Mouse (Mus musculus) CH12.LX (cell line): ENCODE data around the gene Glycam1.

Experiments
- CTCF ChIP-seq, 2 experiments: IDR thresholded peaks in 1 of 2; conservative IDR thresholded peaks in 1 of 2; 2 replicates each; pipeline ENCODE4 v1.5.1; 2011 to 2012; ENCODE audit warnings: low read depth in 2 of 2, low read length in 2 of 2, improper control_type of control experiment in 1 of 2, inconsistent platforms in 1 of 2, mild to moderate bottlenecking in 1 of 2, moderate library complexity in 1 of 2
- EP300 ChIP-seq: IDR thresholded peaks from 2 replicates; pipeline ENCODE4 v1.6.1; 2011; ENCODE audit warnings: low read length, improper control_type of control experiment
- ETS1 ChIP-seq: conservative IDR thresholded peaks from 2 replicates; pipeline ENCODE4 v1.6.1; 2012; ENCODE audit warnings: low read depth, mild to moderate bottlenecking, inconsistent platforms, low read length, improper control_type of control experiment, moderate library complexity
- MAX ChIP-seq: IDR thresholded peaks from 2 replicates; pipeline ENCODE4 v1.6.1; 2011; ENCODE audit warnings: low read length, improper control_type of control experiment
- MEF2A ChIP-seq: IDR thresholded peaks from 2 replicates; pipeline ENCODE4 v1.6.1; 2014; ENCODE audit warnings: low read depth, mild to moderate bottlenecking, inconsistent platforms, low read length, improper control_type of control experiment, borderline replicate concordance
- POLR2A ChIP-seq: IDR thresholded peaks from 2 replicates; pipeline ENCODE4 v1.6.1; 2011; ENCODE audit warnings: low read depth, mild to moderate bottlenecking, improper control_type of control experiment, low read length
- RCOR1 ChIP-seq: conservative IDR thresholded peaks from 2 replicates; pipeline ENCODE4 v1.6.1; 2012; ENCODE audit warnings: low read depth, mild to moderate bottlenecking, inconsistent platforms, low read length, improper control_type of control experiment
- SIN3A ChIP-seq: IDR thresholded peaks from 2 replicates; pipeline ENCODE4 v1.6.1; 2012; ENCODE audit warnings: low read length, improper control_type of control experiment, inconsistent platforms
- TCF12 ChIP-seq: IDR thresholded peaks from 2 replicates; pipeline ENCODE4 v1.6.1; 2014; ENCODE audit warnings: low read depth, mild to moderate bottlenecking, inconsistent platforms, low read length, improper control_type of control experiment
- UBTF ChIP-seq: IDR thresholded peaks from 2 replicates; pipeline ENCODE4 v1.6.1; 2012; ENCODE audit warnings: low read depth, mild to moderate bottlenecking, inconsistent platforms, low read length, improper control_type of control experiment, moderate library complexity
- USF2 ChIP-seq: conservative IDR thresholded peaks from 2 replicates; pipeline ENCODE4 v1.6.1; 2011; ENCODE audit warnings: low read depth, low read length, improper control_type of control experiment
- ZC3H11A ChIP-seq: IDR thresholded peaks from 2 replicates; pipeline ENCODE4 v1.6.1; 2012; ENCODE audit warnings: low read depth, mild to moderate bottlenecking, inconsistent platforms, low read length, improper control_type of control experiment
- ZMIZ1 ChIP-seq: IDR thresholded peaks from 2 replicates; pipeline ENCODE4 v1.6.1; 2012; ENCODE audit warnings: low read depth, mild to moderate bottlenecking, inconsistent platforms, low read length, improper control_type of control experiment
- ZNF384 ChIP-seq: IDR thresholded peaks from 2 replicates; pipeline ENCODE4 v1.6.1; 2012; ENCODE audit warnings: low read depth, low read length, improper control_type of control experiment, inconsistent platforms

DNA sequence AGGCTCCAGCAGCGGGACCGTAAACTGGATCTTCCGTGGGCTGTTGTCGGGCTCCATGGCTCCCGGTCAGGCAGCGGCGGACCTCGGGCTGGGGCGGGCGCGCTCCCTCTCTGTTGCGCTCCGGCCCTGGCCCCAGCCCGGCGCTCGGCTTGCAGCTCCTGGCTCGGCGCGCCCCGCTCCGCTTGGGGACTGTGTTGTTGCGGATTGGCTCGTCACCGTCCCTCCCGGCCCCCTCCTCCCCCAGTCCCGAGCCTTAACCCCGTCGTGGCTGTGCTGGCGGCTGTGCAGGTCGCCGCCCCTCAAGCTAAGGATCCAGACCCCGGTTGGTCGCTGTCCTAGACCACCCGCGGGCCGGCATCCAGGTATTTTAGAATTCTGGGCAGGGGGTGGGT, 27.1 kb downstream of the Glycam1 start, which contains the start of gene Ppp1r1a:
- no peak for TF ChIP-seq EP300
- TF ChIP-seq TCF12: no peak
- no peak for TF ChIP-seq USF2
- no peak for TF ChIP-seq CTCF (conservative IDR thresholded peaks at IDR 0.05 in 1 of 2, IDR thresholded peaks at IDR 0.05 in 1 of 2; ENCODE audit: low read depth in 2 of 2, low read length in 2 of 2)
- TF ChIP-seq POLR2A: no peak
- no peak for TF ChIP-seq ZC3H11A
- TF ChIP-seq SIN3A: no peak
- no peak for TF ChIP-seq ZNF384
- no peak for TF ChIP-seq RCOR1
- TF ChIP-seq ETS1: no peak
- no peak for TF ChIP-seq MEF2A
- no peak for TF ChIP-seq UBTF
- no peak for TF ChIP-seq MAX
- no peak for TF ChIP-seq ZMIZ1
